Mouse (Mus musculus) thymus, adult 2 months (tissue): Measurements from ENCODE around the gene Taf6l.

Source experiments
- CTCF ChIP-seq: fragments of 200-500 bp; IDR thresholded peaks from 2 replicates; pipeline ENCODE4 v1.5.1; 2012; ENCODE audit warnings: mild to moderate bottlenecking, control low read depth, low read length, moderate library complexity, borderline replicate concordance; ENCODE audit not compliant: control insufficient read depth, poor library complexity, insufficient read depth; ENCODE audit errors: extremely low read depth
- POLR2A ChIP-seq: fragments of 200-500 bp; IDR thresholded peaks from 2 replicates; pipeline ENCODE4 v1.6.1; 2012; ENCODE audit warnings: mild to moderate bottlenecking, low read length, control low read depth, moderate library complexity; ENCODE audit not compliant: control insufficient read depth, poor library complexity, insufficient read depth; ENCODE audit errors: extremely low read depth

DNA sequence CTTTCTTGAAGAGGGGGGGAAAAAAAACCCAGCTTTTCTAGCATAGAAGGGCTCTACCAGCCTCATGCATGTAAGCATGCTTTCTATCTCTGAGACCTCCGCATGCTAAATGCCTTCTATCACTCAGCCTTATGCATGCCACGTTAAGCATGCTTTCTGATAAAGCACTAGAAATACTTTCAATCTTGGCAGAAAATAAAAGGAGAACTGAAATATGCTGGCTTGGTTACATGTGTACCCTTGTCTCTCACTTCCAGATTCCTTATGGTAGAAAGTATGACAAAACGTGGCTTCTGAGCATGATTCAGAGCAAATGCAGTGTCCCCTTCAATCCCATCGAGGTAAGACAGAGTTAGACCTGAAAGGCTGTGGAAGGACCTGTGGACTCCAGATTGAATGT, 22.9 kb downstream of the Taf6l start:
- no peak for TF ChIP-seq CTCF
- no peak for TF ChIP-seq POLR2A
